Mouse (Mus musculus): ENCODE data around the gene Troap.

Troap gene

GRCm38 (mm10) chr15:99085997-99086396 is 11.6 kb downstream of the Troap start:
- DNase-seq (ENCODE audit: low spot score in 2 of 2), result no peak

GRCm38 (mm10) chr15:99087253-99088075 is 13.1 kb downstream of the Troap start, which contains the start of gene C1ql4:
C1ql4 (minus strand) TSS chr15:99087817.
- DNase-seq (ENCODE audit: low spot score in 2 of 2), result no peak

- DNase-seq (ENCODE audit: low spot score in 2 of 2), result peak; percentile 72 to 76
These were observed 13.9 kb downstream of the Troap start for GRCm38 (mm10) chr15:99088292-99088691.

GRCm38 (mm10) chr15:99089069-99089468 is 14.7 kb downstream of the Troap start:
- no peak for DNase-seq (ENCODE audit: low spot score in 2 of 2)

- DNase-seq (ENCODE audit: low spot score in 2 of 2), result no peak
These were observed 18.5 kb downstream of the Troap start, which contains the start of gene Dnajc22 for GRCm38 (mm10) chr15:99092870-99093269. Dnajc22 (plus strand) TSS chr15:99093170.

- DNase-seq (ENCODE audit: low spot score in 2 of 2), result peak; percentile 62 to 64
These were observed 19.2 kb downstream of the Troap start for GRCm38 (mm10) chr15:99093291-99094258.

GRCm38 (mm10) chr15:99094631-99095270 is 20.4 kb downstream of the Troap start:
- peak; percentile 54 to 60 for DNase-seq (ENCODE audit: low spot score in 2 of 2)

- DNase-seq (ENCODE audit: low spot score in 2 of 2), result no peak
These were observed 21.0 kb downstream of the Troap start for GRCm38 (mm10) chr15:99095356-99095755.

GRCm38 (mm10) chr15:99096061-99096793 is 21.9 kb downstream of the Troap start:
- no peak for DNase-seq (ENCODE audit: low spot score in 2 of 2)

- DNase-seq (ENCODE audit: low spot score in 2 of 2), result peak in 1 of 2 experiments; percentile 31
These were observed 22.6 kb downstream of the Troap start for GRCm38 (mm10) chr15:99096831-99097500.

GRCm38 (mm10) chr15:99097840-99098492 is 23.6 kb downstream of the Troap start:
- peak in 1 of 2 experiments; percentile 36 for DNase-seq (ENCODE audit: low spot score in 2 of 2)

GRCm38 (mm10) chr15:99098493-99098861 is 24.1 kb downstream of the Troap start:
- DNase-seq (ENCODE audit: low spot score in 2 of 2), result no peak

GRCm38 (mm10) chr15:99099139-99099556 is 24.8 kb downstream of the Troap start:
- DNase-seq (ENCODE audit: low spot score in 2 of 2), result peak; percentile 31 to 66

GRCm38 (mm10) chr15:99099984-99100383 is 25.6 kb downstream of the Troap start:
- no peak for DNase-seq (ENCODE audit: low spot score in 2 of 2)

GRCm38 (mm10) chr15:99105238-99105637 is 30.9 kb downstream of the Troap start:
- no peak for DNase-seq (ENCODE audit: low spot score in 2 of 2)

GRCm38 (mm10) chr15:99107866-99108265 is 33.5 kb downstream of the Troap start:
- DNase-seq (ENCODE audit: low spot score in 2 of 2), result no peak

- DNase-seq (ENCODE audit: low spot score in 2 of 2), result no peak
These were observed 36.8 kb downstream of the Troap start for GRCm38 (mm10) chr15:99111139-99111538.

GRCm38 (mm10) chr15:99111809-99112208 is 37.4 kb downstream of the Troap start:
- DNase-seq (ENCODE audit: low spot score in 2 of 2), result no peak

GRCm38 (mm10) chr15:99112843-99113395 is 38.5 kb downstream of the Troap start:
- no peak for DNase-seq (ENCODE audit: low spot score in 2 of 2)

All from right cerebral cortex, postnatal 10 days (tissue).